Mouse (Mus musculus) lung, postnatal 0 days (tissue): Measurements from ENCODE around the gene Smoc1.

Experiments
- CTCF ChIP-seq: IDR thresholded peaks from 2 replicates; pipeline ENCODE4 v1.5.1; 2016; ENCODE audit warnings: antibody characterized with exemption, mild to moderate bottlenecking
- EP300 ChIP-seq: IDR thresholded peaks from 2 replicates; pipeline ENCODE4 v1.6.1; 2016; ENCODE audit warnings: antibody characterized with exemption, mild to moderate bottlenecking, control low read depth

GRCm38 (mm10) chr12:81193968-81194367 lies 167.4 kb downstream of the Smoc1 start:
- no peak for TF ChIP-seq EP300
- no peak for TF ChIP-seq CTCF
